Mouse (Mus musculus): ENCODE data around the gene Armc7.
"Not testable (repeated sequence)": the region's sequence is repeated elsewhere in the genome, so short reads cannot be mapped to it uniquely, and the experiment has no call there.

Gene Armc7

DNA sequence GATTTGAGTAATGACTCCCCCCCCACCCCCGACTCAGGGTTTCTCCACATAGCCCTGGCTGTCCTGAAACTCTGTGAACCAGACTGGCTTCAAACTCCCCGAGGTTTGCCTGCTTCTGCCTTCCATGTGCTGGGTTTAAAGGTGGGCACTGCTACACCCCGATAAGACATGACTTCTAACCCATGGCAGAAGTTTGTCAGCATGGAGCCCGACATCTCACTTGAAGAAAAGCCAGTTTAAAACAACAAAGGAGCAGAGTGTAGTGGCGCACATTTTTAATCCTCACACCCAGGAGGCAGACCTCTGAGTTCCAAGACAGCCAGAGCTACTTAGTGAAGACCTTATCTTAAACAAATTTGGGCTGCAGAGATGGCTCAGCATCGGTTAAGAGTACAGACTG is 16.9 kb downstream of the Armc7 start:
- no peak for DNase-seq

DNA sequence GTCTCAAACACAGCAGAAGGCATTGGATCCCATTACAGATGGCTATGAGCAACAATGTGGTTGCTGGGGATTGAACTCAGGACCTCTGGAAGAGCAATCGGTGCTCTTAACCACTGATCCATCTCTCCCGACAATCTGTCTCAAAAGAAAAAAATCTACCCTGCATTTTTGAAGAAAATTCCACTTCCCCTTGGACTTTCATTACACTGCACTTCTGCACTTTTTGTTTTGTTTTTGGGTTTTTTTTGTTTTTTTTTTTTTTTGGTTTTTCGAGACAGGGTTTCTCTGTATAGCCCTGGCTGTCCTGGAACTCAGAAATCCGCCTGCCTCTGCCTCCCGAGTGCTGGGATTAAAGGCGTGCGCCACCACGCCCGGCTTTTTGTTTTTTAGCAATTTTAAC is 21.1 kb downstream of the Armc7 start:
- not testable (repeated sequence) for DNase-seq

DNA sequence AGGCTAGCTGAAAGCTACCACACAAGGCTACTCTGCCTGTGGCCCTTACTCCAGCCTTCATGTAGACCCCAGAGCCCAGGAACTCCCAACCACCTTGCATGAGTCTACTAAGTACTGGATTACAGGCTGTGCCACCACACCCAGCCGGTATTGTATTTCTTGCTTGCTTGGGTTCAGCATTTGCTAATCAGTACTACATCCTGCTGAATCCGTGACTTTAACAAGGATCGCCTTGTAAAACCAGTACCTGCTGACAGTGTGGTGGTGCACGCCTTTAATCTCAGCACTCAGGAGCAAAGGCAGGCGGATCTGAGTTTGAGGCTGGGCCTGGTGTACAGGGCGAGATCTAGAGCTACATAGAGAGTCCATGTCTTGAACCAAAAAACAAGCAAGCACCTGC is 27.2 kb downstream of the Armc7 start:
- no peak for DNase-seq

DNA sequence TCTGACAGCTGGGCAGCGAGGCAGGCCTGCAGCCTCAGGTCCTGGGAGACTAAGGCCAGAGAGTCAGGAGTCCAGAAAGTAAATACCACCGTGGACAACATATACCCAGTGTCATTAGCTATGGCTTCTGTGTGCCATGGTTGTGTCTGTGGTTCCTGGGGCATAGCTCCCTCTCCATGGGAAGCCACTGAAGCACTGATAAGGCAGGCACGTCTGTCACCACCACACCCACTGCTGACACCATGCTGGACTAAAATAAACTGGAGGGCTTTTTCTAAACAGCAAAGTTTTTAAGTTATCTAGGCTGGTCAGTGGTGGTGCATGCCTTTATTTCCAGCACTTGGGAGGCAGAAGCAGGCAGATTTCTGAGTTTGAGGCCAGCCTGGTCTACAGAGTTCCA is 31.1 kb downstream of the Armc7 start:
- no peak for DNase-seq

DNA sequence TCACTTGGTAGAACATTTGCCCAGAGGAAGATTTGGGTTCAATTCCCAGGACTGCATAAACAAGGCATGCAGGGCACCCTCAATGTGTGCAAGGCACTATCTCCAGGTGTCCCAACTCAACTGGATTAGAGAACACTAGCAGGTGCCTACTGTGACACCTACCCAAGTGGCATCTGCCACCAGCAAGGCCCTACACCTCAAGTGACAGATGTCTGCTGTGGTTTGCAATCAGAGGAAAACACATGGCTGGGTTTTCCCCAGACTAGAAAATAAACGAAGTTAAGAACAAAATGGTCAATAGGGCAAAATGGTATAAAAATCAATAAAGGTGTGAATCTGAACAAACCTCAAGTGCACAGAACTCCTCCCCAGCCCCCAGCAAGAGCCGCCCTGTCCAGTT is 32.6 kb downstream of the Armc7 start:
- DNase-seq, result no peak

DNA sequence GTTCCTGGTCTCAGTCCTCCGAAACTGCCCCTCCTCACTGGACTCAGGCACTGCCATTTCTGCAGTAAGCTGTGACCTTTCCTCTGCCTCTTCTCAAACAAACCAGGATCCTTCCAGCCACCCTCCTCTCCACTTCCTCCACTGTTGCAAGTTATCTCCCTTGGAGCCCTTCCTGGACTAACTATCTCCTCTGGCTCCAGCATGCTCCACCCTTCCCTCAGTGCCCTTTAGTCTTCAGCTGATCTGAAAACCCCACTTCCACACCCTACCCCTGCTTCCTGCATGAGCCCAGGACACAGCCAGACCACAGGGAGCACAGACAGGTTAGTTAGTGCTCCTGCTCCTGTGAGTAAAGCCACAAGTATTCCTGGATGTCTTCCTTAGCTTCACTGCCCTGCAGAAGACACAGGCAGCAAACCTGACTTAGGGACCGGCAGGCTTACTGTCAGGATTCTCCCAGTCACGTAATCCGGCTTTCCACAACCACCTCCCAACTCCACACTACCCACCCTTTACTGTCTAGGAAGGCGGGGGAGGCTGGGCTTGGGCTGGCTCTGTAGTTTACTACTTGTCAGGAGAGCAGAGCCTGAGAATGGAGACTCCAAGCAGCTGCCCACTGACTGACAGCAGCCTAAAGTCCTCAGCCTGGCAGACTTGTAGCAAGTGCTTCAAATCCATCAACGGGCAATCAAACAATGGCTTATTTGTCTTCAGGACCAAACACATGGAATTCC is 34.5 kb downstream of the Armc7 start:
- DNase-seq, result no peak

DNA sequence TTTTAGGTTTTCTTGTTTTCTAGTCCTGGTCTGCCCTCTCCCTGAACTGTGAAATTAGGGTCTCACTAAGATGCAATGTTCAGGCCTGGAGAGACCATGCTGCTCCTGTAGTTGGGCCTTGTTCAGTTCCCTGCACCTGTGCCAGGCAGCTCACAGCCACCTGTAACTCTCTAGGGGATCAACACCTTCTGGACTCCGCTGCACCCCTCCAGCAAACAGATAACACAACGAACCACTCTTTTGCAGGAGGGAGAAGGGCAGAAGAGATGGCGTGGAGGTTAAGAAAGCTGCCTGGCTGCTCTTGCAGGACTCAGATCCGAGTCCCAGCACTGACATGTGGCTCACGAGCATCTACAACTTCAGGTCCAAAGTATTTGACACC is 35.0 kb downstream of the Armc7 start:
- DNase-seq, result no peak

DNA sequence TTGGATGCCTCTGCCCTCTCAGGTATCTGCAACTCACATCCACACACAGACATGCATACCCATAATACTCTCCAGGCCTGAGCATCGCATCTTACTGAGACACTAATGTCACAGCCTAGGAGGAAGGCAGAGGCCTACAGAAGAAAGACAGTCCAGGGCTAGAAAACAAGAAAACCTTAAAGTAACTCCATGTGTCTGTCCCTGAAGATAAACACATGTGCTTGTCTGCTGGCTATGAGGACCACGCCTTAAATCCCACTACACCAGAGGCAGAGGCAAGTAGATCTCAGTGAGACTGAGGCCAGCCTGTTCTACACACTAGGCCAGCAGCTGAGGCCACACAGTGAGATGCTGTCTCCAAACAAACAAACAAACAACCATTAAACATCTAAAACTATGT is 35.7 kb downstream of the Armc7 start:
- DNase-seq, result no peak

DNA sequence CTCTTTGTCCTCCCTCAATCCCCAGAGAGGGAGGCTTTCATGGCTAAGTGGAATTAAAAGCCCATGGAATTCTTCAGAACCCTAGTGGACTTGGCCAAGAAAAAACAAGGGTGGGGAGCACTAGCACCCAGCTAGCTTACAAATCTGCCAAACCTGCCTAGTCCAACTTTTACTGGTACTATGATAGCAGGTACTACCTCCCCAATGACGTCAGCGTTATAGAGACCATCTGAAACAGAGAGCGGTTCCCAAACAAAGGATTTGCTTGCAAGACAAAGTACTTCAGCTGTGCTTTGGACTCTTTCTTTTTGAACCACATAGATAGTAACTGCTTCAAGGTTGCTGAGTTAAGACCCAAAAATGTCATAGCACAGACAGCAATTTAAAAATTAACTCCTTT is 36.5 kb downstream of the Armc7 start:
- DNase-seq, result no peak

DNA sequence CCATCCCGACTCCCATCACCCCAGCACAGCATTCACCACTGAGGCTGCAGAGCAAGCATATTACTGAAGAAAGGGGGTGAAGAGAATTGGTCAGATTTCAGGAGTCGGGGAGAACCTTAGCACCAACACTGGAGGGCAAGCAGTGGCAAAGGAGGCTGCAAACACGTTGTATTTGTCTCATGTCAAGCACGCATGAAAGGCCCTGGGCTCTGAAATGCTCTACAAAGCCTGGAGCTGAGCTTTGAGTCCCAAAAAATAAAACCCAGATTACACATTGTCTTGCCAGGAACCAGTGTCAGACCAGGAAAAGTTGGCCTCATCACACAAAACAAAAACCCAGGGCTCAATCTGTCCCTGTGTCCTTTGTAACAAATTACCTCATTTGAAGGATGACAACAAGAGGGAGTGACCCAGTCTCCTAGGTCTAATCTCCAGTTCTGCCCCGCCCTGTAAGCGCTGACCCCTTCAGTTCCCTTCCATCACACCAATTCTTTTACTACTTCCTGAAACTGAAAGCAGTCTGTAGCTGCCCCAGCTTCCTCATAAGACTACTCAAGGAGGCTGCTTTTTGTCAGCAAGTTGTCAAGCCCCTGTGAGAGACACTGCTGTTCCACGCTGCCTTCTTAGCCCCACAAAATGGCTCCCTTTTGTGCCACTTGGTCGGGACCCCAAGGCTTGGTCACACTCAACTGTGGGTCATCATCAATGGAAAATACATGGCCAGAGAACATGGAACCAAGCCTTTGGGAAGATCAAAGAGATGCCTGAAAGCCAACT is 37.1 kb downstream of the Armc7 start:
- peak; percentile 50 to 53 for DNase-seq

DNA sequence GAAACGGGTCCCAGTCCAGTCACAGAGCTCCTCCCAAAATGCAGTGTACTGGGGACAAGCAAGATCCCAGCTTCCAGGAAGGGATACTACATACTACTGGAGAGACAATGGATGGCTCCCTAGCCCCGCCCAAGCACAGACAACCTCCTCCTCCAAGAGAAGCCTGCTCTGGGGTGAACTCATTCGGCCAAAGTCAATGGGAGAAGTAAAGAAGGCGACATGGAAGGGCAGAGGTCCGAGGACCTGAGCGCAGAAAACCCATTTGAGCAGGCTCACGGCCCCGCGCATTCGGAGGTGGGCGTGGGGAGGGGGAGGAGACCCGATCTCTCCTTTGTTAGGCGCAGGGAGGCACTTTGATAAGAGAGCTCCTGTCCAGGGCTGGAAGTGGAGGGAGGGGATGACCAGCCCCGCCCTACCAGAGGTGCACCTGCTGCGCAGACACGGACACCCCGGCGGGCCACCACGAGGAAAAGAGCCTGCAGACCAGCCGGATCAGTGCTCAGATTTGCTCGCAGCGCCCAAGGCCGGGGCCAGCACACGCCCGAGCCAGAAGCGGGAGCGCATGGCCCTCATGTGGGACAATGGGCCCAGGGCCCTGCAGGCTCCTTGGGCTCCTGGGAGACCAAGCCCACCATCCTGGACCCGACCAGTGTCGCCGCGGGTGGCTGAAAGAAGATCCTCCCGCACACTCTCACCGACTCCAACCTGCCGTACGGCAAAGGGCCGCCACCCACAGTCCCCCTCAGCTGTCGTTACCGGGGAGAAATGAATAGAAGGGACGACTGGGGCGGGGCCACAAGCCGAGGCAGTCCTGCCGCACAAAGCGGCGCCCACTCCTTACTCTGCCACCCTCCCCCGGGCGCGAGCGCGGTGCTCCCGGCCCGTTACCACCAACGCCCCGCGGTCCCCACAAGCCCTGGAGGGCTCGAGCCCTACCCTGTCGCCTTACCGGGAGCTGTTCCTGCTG is 38.1 kb downstream of the Armc7 start:
- peak; percentile 57 to 59 for DNase-seq

DNA sequence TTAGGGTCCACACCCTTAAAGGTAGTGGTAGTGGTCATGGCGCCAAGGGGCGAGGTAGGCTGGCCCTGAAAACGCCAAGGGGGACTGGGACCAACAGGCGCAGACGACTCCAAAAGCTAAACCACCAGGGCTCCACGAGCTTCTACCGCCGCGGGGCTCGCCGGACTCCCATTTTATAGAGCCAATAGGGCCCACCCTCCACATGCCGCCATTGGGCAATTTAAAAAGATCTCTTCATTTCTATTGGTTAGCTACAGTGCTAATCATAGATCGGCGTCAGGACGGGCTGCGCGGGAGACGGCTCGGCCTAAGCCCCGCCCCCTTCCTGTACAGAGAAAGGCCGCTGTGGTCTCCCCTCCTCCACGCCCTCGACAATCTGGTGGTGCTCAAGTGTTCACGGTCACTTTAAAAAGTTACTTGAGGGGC is 38.8 kb downstream of the Armc7 start, which contains the start of gene Jpt1:
Gene Jpt1 (minus strand): TSS at position 150 of the 426 bp plus-strand sequence.
- DNase-seq, result peak; percentile 97 to 98

DNA sequence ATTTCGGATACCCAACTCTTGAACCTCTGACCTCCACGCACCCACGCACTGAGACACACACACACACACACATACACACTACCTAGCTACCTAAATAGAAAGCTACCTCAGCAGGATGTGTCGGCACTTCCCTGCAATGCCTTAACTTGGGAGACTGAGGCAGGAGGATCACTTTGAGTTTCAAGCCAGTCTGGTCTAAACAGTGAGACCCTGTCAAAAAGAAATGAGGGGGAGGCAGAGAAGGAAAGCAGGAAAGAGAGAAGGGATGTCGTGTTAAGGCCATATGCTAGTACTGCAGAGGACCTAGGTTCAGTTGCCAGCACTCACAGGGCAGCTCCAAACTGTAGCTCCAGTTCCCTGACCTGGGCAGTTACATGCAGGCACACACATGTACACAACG is 39.6 kb downstream of the Armc7 start:
- no peak for DNase-seq

DNA sequence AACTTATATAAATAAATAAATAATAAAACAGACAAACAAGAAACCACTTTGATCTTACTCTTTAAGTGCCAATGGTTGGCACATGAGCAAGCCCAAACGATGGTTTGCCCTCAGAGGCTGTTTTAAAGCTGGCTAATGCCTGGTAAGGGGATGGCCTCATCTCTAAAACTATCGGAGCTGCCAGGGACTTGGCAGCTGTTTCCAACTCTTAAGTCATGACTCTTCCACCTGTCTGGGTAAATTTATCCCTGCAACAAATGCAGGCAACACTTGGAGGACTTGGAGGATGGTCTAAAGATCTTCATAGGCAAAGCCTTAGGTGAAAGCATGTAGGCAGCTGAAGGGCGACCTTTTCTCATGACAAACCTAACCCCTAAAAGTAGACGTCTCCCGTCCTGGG is 41.5 kb downstream of the Armc7 start:
- DNase-seq, result no peak

DNA sequence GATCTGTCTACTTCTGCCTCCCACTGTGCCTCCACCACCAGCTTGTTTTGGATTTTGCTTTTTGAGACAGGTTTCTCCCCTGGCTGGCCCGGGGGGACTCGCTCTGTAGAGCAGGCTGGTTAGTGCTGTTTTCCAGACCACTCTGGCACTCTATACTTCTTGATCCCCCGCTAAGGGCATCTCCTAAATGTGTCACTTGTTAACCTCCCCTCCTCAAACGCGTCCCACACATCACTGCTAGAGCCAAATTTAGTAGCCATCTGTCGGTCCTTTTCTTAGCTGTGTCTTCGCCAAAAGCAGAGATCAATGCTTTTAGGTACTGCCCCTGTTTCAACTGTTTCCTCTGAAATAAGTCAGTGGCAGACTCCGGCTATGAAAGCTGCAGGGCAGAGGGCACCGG is 43.2 kb downstream of the Armc7 start:
- no peak for DNase-seq

DNA sequence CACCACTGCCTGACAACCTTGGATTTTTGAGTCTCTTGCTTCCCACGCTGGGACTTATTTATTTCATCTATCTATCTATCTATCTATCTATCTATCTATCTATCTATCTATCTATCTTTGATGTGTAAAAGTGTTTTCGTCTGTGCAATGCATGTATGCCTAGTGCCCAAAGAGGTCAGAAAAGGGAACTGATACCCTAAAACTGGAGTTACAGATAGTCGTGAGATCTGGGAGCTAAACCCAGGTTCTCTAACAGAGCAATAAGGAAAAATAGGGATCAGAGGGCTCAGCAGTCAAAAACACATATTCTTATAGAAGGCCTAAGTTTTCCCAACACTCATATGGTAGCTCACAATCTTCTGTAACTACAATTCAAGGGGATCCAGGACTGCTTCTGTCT is 44.1 kb downstream of the Armc7 start:
- DNase-seq, result no peak

DNA sequence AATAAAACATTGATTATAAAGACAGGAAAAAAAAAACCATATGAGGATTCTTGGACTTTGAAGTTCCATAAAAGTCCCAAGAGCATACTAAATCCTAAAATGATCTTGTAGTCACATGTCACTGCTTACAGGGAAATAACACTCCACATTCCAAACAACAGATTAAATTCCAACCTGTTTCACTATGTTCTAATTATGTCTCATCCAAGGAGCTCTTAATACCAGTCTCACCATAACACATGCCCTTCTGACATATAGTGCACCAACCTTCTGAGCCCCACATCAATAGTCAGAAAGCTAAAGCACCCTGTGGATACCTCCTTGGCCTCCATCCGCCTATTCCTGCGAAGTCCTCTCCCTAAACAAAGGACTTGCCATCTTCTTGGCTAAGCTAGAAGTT is 44.8 kb downstream of the Armc7 start:
- DNase-seq, result no peak

DNA sequence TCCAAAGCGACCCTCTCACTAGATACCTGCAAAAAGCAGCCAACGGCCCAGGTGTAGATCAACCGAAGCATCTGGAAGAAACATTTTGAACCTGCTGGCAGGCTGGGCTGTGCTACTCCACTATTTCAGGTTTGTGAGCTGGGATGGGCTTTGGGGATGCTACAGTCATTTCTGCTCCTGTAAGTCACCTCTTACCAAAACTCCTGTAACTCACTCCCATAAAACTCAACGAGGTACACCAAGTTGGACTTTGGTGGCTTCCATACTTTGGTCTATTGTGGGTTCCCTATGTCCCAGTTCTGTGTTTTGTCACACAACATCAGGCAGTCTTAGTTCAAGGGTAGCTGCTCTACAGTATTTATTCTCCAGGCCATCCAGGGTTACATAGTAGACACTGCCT is 45.6 kb downstream of the Armc7 start:
- no peak for DNase-seq

DNA sequence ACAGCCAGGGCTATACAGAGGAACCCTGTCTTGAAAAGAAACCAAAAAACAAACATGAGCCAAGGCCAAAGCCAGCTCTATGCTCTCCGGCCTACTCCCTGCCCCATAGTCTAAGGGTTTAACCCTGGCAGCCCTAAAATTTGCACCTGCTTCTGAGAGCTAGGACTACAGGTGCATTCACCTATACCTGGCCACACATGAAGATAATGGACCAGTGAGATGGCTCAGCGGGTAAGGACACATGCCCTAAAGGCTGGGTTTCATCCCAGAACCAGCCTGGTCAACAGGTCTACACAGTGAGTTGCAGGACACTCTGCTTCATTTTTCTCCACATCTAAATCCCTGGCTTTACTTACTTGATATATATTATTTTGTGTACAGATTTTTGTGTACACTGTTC is 46.8 kb downstream of the Armc7 start:
- DNase-seq, result no peak

DNA sequence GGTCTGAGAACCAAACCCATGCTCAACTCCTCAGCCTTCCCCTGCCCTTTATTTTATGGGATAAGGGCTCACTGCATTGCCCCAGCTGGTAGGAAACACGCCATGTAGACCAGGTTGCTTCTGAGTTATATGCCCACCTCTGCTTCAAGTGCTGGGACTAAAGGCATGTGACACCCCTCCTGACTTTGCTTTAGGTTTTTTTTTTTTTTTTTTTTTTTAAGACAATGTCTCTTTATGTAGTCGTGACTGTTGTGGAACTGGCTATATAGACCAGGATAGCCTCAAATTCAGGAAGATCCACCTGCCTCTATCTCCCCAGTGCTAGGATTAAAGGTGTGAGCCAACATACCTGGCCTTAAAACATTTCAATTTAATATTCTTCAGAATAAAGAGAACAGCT is 47.2 kb downstream of the Armc7 start:
- no peak for DNase-seq

DNA sequence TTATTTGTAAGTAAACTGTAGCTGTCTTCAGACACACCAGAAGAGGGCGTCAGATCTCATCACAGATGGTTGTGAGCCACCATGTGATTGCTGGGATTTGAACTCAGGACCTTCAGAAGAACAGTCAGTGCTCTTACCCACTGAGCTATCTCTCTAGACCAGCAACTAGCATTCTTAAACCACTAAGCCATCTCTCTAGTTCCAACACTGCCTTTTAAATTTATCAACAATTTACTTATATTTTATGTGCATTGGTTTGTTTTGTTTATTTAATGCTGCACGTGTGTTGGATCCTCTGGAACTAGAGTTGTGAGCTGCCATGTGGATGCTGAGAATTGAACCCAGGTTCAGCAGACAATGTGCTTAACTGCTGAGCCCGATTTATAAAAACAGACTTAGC is 51.0 kb downstream of the Armc7 start:
- DNase-seq, result not testable (repeated sequence)

DNA sequence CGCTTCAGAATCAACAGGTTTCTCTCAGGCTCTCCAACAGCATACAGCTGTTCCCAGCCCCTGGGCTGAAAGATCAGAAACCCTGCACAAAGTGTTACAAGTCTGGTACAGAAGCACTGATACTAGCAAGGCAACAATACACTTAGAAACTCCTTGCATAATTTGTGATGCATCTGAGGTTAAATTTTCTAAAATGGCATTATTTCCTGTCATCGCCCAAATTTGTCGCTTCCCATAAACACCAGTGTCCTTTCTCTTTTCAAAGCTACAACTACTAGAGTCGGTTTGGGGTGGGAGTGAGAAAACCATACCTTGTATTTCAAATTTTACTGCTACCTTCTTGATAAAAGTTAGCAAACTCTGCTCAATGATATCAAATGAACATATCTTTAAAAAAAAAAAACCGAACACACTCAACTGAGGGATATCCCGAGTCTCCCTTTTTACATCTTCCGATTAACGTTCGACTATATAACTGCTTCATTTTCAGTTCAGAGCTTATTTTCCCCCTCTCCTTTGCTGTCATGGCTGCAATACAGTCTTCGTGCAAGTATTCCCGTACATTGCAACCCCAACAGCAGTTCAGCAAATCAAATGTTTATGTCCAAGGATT is 59.4 kb downstream of the Armc7 start:
- DNase-seq, result no peak
